9 mouse cellular contexts compared by ENCODE assay signal in genomic region chr15:84212756-84213105, GRCm38 (mm10). TPM values are rescaled to one million over a fixed set of nuclear protein-coding genes. Genes with fewer than 3 reads are reported as not detected.
DNase-seq lines count a peak whose midpoint lies in the region; ATAC-seq and TF ChIP-seq lines count a peak whose summit lies in the region.
"Had no signal": no experiment of that assay in that cellular context is flagged by ENCODE, and none has a peak within 500 bp of the region (broad histone marks: within the 10 kb centered on the region; RNA-seq: fewer than 3 reads in every experiment).

No protein-coding gene starts in this region.

- 0 out of 2 replicates have a peak, but pooled peaks have one; percentile 12 for TF ChIP-seq POLR2A in heart, adult 2 months (IDR thresholded peaks at IDR 0.05; ENCODE audit: insufficient read depth, low read depth, low read length)
- TF ChIP-seq POLR2A in limb, embryonic 14.5 days (IDR thresholded peaks at IDR 0.05; ENCODE audit: borderline replicate concordance, extremely low read depth, insufficient read depth, insufficient read length) = no peak

- ATAC-seq in limb, embryonic 14.5 days (ENCODE audit: low FRiP score, low read depth) = 0 out of 2 replicates have a peak, but pooled peaks have one; percentile 20
- no peak for ATAC-seq in lung, postnatal 0 days

- peak; percentile 5 to 53 for DNase-seq in kidney, postnatal 25 days
- no peak for DNase-seq in kidney, adult 11 months
- peak; percentile 13 for DNase-seq in NIH3T3 (ENCODE audit: low read depth)
- peak; percentile 65 to 76 for DNase-seq in heart, adult 2 months
- peak; percentile 12 for DNase-seq in limb, embryonic 14.5 days (ENCODE audit: low spot score)
- DNase-seq in cerebellum, adult 8-10 months = no peak
- DNase-seq in lung, postnatal 0 days (ENCODE audit: low spot score) = no peak

- 0 out of 2 replicates have a peak, but pooled peaks have one; percentile 59 for TF ChIP-seq EP300 in heart, adult 2 months (IDR thresholded peaks at IDR 0.05; ENCODE audit: insufficient read depth, low read depth, low read length)
- no peak for TF ChIP-seq EP300 in lung, postnatal 0 days (IDR thresholded peaks at IDR 0.05)

- 2% methylated on average over 2 of the region's 2 CpGs for WGBS in heart, adult 2 months
- WGBS in limb, embryonic 14.5 days = 72% methylated on average over 2 of the region's 2 CpGs
- 84% methylated on average over 2 of the region's 2 CpGs for WGBS in lung, postnatal 0 days

- H3K4me3 ChIP-seq in heart, adult 2 months = no peak overlapping the region
- H3K4me3 ChIP-seq in limb, embryonic 14.5 days (replicated peaks; ENCODE audit: low read length) = no peak overlapping the region
- no peak overlapping the region for H3K4me3 ChIP-seq in lung, postnatal 0 days (ENCODE audit: low read depth, low read length)
- H3K4me3 ChIP-seq: liver, embryonic 15.5 days had no signal

- TF ChIP-seq CTCF in heart, adult 2 months (IDR thresholded peaks at IDR 0.05) = no peak
- no peak for TF ChIP-seq CTCF in lung, postnatal 0 days (IDR thresholded peaks at IDR 0.05)

- no peaks in the 10 kb centered on the region for H3K27me3 ChIP-seq in heart, adult 2 months (ENCODE audit: control insufficient read depth, insufficient read depth, low read length)
- no peaks in the 10 kb centered on the region for H3K27me3 ChIP-seq in limb, embryonic 14.5 days (ENCODE audit: control insufficient read depth, insufficient read depth, low read length)
- no peaks in the 10 kb centered on the region for H3K27me3 ChIP-seq in lung, postnatal 0 days (replicated peaks; ENCODE audit: insufficient read depth, low read length)

- no peaks in the 10 kb centered on the region for H3K9me3 ChIP-seq in limb, embryonic 14.5 days (ENCODE audit: control insufficient read depth, low read length)
- no peaks in the 10 kb centered on the region for H3K9me3 ChIP-seq in lung, postnatal 0 days (ENCODE audit: low read length)
- H3K9me3 ChIP-seq: liver, embryonic 15.5 days had no signal

- peaks cover 24% of the 10 kb centered on the region for H3K4me1 ChIP-seq in heart, adult 2 months (ENCODE audit: control insufficient read depth, insufficient read depth, low read length)
- H3K4me1 ChIP-seq in limb, embryonic 14.5 days (ENCODE audit: control insufficient read depth, insufficient read depth, low read length) = peaks cover 9% of the 10 kb centered on the region
- no peaks in the 10 kb centered on the region for H3K4me1 ChIP-seq in lung, postnatal 0 days (ENCODE audit: insufficient read depth, low read depth, low read length)

- H3K9ac ChIP-seq in heart, adult 2 months (ENCODE audit: low read depth, low read length) = no peak overlapping the region
- H3K9ac ChIP-seq in limb, embryonic 14.5 days (ENCODE audit: low read depth, low read length, severe bottlenecking) = no peak overlapping the region
- no peak overlapping the region for H3K9ac ChIP-seq in lung, postnatal 0 days (replicated peaks; ENCODE audit: low read depth)
- H3K9ac ChIP-seq: liver, embryonic 15.5 days had no signal

- no peaks in the 10 kb centered on the region for H3K79me2 ChIP-seq in heart, adult 2 months (replicated peaks; ENCODE audit: control insufficient read depth, insufficient read depth, low read length)

- H3K4me2 ChIP-seq in limb, embryonic 14.5 days (replicated peaks; ENCODE audit: low read depth, low read length, severe bottlenecking) = no peak overlapping the region
- H3K4me2 ChIP-seq in lung, postnatal 0 days (replicated peaks; ENCODE audit: low read depth, low read length) = no peak overlapping the region
- H3K4me2 ChIP-seq: liver, embryonic 15.5 days; midbrain, embryonic 11.5 days had no signal

- H3K36me3 ChIP-seq in heart, adult 2 months (ENCODE audit: control insufficient read depth, insufficient read depth, low read length) = peaks cover 4% of the 10 kb centered on the region
- H3K36me3 ChIP-seq in limb, embryonic 14.5 days (ENCODE audit: control insufficient read depth, insufficient read depth, low read length) = peaks cover 56% of the 10 kb centered on the region
- H3K36me3 ChIP-seq in lung, postnatal 0 days (ENCODE audit: insufficient read depth, low read length) = peaks cover 15% of the 10 kb centered on the region; the same call in 1 of the 2 replicates

- intact Hi-C loops in heart, adult 2 months (cut with DNase I) = loop anchor here (1.0 to 2.0 kb wide), 3 partner anchors 48 to 402 kb away; no protein-coding TSS in a partner anchor

- H3K27ac ChIP-seq in heart, adult 2 months = peak overlapping the region; percentile 70
- no peak overlapping the region for H3K27ac ChIP-seq in limb, embryonic 14.5 days (replicated peaks; ENCODE audit: low read depth, low read length)
- H3K27ac ChIP-seq in lung, postnatal 0 days (ENCODE audit: low read length) = no peak overlapping the region

RNA-seq across cellular contexts. Expression of gene Parvb, which starts 19.1 kb away (rescaled TPM):
- 100 to 1,000 TPM in 1 of 2 experiments, 10 to 100 TPM in 1; 99.4 to 116 TPM for total RNA-seq in heart, adult 2 months (2021)
- 58.5 and 61.6 TPM in 2 replicates for polyA plus RNA-seq in heart, adult 2 months (2012; rRNA removed)
- 13.5 and 14.0 TPM in 2 replicates for polyA plus RNA-seq in limb, embryonic 14.5 days (2012; rRNA removed)
- polyA plus RNA-seq in limb, embryonic 14.5 days (2014; fragmentation: Nextera tagmentation; extraction: Ambion mirVana) = 2.4 and 2.6 TPM in 2 replicates
- polyA plus RNA-seq in lung, postnatal 0 days (2015; fragmentation: Nextera tagmentation; extraction: Ambion mirVana) = 7.9 and 8.5 TPM in 2 replicates

RNA-seq across cellular contexts. Expression of gene Samm50, which starts 20.7 kb away (rescaled TPM):
- total RNA-seq in heart, adult 2 months (2021) = 100 to 1,000 TPM; 258 to 289 TPM
- 27.8 and 36.6 TPM in 2 replicates for polyA plus RNA-seq in heart, adult 2 months (2012; rRNA removed)
- polyA plus RNA-seq in limb, embryonic 14.5 days (2012; rRNA removed) = 22.2 and 29.1 TPM in 2 replicates
- 71.2 and 71.8 TPM in 2 replicates for polyA plus RNA-seq in limb, embryonic 14.5 days (2014; fragmentation: Nextera tagmentation; extraction: Ambion mirVana)
- polyA plus RNA-seq in lung, postnatal 0 days (2015; fragmentation: Nextera tagmentation; extraction: Ambion mirVana) = 59.9 and 63.5 TPM in 2 replicates

RNA-seq across cellular contexts. Expression of gene Pnpla3, which starts 45.1 kb away (rescaled TPM):
- total RNA-seq in heart, adult 2 months (2021) = 1 to 10 TPM; 1.1 to 3.8 TPM
- 26.2 and 30.1 TPM in 2 replicates for polyA plus RNA-seq in heart, adult 2 months (2012; rRNA removed)
- 1.6 and 1.8 TPM in 2 replicates for polyA plus RNA-seq in limb, embryonic 14.5 days (2012; rRNA removed)
- polyA plus RNA-seq in limb, embryonic 14.5 days (2014; fragmentation: Nextera tagmentation; extraction: Ambion mirVana) = 0.15 and 0.28 TPM in 2 replicates
- polyA plus RNA-seq in lung, postnatal 0 days (2015; fragmentation: Nextera tagmentation; extraction: Ambion mirVana) = 0.27 and 0.49 TPM in 2 replicates

Comparison
In these comparisons a context has a peak if more than half of its experiments do, and no peak if none do; other contexts are left out.
1. DNase-seq: peak in kidney, postnatal 25 days (2 of 2), NIH3T3 (single experiment), heart, adult 2 months (2 of 2) and limb, embryonic 14.5 days (single experiment); none in kidney, adult 11 months (single experiment), cerebellum, adult 8-10 months (single experiment) and lung, postnatal 0 days (single experiment).